Mouse (Mus musculus): ENCODE measurements around the gene Strbp.

DNA sequence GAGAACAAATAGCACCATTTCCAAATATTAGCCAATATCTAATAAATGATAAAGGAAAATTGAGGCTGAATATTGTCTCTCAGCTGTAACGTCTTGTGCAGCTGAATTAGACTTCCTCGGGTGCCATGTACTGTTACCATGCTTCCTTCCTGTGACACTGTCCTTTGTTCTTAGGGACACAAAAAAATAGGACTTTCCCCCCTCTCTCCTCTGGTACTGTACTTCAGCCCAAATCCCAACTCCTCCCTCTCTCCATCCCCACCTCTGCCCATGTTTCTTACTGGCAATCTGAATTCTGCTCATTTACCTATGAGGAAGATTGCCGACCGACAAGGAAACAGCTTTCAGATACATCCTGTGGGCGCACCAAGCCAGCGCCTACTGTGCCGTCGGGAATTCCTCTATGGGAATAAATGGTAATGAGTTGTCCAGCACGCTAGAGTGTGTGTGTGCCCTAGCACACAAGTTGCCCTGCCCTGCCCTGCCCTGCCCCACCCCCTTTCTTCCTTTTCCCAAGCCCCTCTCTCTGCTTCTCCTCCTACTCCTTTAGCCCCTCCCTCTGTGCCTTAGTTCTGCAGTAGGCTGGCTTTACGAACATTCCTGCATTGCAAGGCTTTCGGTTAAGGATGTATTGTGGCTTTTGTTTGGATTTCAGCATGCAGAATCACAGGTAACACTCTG, 187.5 kb downstream of the Strbp start, which contains the start of gene Gpr21:
- no peak for TF ChIP-seq TCF12 (IDR thresholded peaks at IDR 0.05; ENCODE audit: low read depth, low read length)
- TF ChIP-seq CTCF (conservative IDR thresholded peaks at IDR 0.05 in 1 of 2, IDR thresholded peaks at IDR 0.05 in 1 of 2; ENCODE audit: low read depth in 2 of 2, low read length in 2 of 2): no peak
- no peak for TF ChIP-seq POLR2A (IDR thresholded peaks at IDR 0.05; ENCODE audit: low read depth, low read length)
- no peak for TF ChIP-seq NRF1 (IDR thresholded peaks at IDR 0.05; ENCODE audit: low read depth, low read length)
- TF ChIP-seq UBTF (IDR thresholded peaks at IDR 0.05; ENCODE audit: low read depth, low read length): no peak
- no peak for TF ChIP-seq JUND (conservative IDR thresholded peaks at IDR 0.05; ENCODE audit: low read depth, low read length)
- TF ChIP-seq CHD1 (IDR thresholded peaks at IDR 0.05; ENCODE audit: low read depth, low read length): no peak

Measured in CH12.LX (cell line).